Mouse (Mus musculus): ENCODE results near the gene Camkv.

- TF ChIP-seq CTCF (IDR thresholded peaks at IDR 0.05; ENCODE audit: low read depth) (peak; percentile 55), EP300 (IDR thresholded peaks at IDR 0.05; ENCODE audit: low read depth) (no peak)
Observed at GRCm38 (mm10) chr9:107961881-107962280, 26.4 kb downstream of the Camkv start.
